Mouse (Mus musculus): ENCODE data around the gene Rrh.
A peak's percentile ranks its signal among the peaks of the same experiment; 100 is the strongest.

The Rrh gene

DNA sequence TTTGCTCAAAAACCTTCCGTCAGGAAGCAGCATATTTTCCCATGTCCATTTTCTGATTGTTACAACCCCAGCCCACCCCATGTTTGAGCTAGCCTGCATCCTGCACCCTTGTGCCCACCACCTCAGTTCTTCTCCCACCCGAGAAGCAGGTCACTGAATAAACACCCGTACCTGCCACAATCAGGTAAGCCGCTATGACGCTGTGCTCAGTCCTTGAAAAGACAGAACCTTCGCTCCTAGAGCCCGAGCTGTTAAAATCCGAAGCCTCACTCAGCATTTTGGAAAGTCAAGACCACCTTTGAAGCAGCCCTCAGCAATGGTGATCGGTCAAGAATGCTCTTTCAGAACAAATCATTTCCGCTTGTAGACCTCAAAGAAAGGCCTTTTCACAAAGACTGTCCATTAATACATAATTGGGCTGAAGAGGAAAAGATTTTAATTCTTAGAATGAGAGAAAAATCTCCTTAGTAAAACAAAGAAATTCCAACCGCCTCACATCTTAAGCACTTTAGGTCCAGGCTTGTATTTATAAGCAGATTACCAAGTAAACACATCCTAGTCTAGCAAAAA lies at the start of gene Rrh:
Rrh (minus strand) TSS at position 382 of the 570 bp plus-strand sequence.
- peak; percentile 74 for DNase-seq (ENCODE audit: low spot score)

DNA sequence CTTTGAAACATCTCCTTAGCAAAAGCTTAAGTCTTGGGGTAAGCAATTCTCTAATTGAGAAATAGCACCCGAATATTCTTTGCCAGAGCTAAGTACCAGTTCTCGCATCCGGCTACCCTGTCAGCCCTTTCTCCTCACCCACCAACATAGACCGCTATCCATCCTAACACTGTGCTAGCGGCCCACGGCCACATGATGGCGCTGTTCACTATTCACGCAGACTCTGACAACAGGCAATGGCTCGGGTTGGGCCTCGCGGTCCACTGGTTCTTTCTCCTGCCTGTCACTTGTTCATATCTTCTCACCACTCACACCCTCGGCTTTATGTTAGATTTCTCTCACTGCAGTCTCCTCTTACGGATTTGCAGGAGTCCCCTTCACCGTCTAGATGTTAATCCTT lies 41.3 kb upstream of the Rrh start:
- peak; percentile 55 for DNase-seq (ENCODE audit: low spot score)

DNA sequence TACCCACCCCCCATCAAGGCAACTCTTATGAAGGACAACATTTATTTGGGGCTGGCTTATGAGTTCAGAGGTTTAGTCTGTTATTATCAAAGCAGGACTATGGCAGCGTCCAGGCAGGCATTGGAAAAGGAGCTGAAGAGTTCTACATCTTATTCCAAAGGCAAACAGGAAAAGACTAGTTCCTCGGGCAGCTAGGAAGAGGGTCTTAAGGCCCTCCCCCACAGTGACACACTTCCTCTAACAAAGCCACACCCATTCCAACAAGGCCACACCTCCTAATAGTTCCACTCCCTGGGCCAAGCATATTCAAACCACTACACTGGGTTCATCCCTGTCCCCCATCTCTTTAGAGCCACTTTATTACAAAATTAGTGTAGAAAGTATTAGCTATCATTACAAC lies 40.2 kb upstream of the Rrh start:
- no peak for DNase-seq (ENCODE audit: low spot score)

DNA sequence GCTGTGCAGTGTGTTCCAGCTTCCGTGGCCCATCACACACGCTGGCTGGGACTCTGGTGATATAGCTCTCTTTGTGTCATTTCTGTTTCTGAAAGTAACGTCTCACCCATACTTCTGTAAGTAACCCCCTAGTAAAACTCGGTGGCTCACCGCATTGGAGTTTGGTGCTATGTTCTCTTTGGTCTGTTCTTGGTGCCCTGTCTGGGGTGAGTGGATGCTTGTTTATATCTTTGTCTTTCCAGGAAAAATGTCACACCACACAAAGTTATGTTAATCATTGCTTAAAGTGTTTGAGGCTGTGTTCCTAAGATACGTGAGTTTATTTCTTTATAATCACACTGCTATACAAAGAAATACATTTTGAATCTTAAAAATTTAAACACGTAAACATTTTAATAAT lies 24.5 kb upstream of the Rrh start:
- DNase-seq (ENCODE audit: low spot score), result no peak

DNA sequence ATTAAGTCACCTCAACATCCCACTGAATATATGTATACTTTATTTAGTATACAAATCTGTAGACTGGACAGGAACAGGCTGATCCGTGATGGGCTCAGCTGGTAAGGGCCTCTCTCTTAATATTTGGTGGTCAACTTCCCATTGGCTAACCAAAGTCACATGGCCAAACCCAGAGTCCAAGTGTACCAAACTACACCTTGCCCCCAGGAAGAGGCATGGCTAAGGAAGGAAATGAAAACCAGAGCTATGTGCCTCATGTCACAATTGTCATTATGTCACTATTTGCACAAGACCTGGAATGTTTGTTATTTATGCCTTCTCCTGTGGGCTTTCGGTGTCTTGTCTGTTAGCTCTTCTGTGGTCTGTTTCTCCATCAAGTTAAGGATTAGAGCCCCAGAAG lies 23.5 kb upstream of the Rrh start:
- DNase-seq (ENCODE audit: low spot score), result no peak

DNA sequence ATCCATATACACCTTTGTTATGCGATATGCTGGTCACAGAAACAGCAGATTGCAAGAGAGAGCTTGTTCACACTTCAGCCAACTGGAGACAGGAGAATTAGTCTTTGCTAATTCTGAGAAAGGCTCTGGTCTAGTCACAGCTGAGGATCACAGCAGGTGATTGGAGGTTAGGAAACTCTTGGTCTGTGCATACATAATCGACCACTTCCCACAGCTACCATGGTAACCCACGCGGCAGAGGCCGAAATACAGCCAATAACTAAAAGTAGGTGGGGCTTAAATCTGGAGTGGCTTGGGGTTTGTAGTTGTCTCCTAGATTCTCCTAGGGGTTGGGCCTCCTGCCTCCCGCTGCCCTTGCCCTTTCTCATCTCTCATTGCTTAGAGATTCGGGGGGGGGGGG lies 15.6 kb upstream of the Rrh start:
- DNase-seq (ENCODE audit: low spot score), result no peak

DNA sequence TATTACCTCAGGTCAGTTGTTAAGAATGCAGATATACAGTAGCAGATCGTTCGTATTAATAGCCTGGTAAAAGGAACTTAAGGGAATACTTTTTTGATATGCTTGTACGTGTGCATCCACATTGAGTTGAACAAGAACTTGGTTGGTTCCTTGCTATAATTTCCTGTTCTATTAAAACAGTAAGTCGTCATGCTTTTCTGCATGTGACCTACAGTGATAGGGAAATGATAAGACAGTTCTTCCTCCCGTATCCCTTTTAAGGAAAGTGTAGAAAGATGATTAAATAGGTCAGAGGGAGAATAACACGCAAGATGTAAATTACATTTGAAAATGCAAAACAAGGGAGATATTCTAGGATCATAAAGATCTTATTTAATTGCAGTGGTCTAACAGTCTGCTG lies 14.6 kb upstream of the Rrh start:
- no peak for DNase-seq (ENCODE audit: low spot score)

DNA sequence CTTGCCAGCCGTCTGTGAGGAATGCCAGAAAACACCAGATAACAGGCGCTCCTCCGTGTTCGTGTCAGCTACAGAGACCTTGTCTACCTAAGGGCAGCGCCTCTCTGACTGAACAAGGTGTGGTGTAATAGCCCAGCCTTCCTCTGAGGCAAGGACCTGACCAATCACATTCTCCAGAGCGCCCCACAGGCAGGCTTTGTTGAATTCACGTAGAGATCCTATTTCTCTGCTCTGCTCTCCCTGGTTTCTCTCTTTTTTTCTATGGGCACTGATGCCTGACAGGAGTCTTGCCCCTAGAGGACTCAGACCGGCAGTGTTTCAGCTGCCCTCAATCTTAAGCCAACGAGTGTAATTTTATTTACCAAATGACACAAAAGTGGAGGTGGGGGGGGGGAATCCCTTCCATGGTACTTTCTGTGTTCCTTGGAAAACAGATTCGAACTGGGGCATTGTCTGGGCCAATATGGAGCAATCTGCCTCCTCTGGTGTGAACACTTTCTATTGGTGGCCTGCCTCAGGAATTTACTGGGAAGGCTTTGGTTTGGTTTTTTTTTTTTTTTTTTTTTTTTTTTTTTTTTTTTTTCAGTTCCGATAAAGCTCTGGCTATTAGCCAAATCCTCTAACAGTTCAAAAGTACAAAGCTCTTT lies 13.8 kb upstream of the Rrh start:
- no peak for DNase-seq (ENCODE audit: low spot score)

DNA sequence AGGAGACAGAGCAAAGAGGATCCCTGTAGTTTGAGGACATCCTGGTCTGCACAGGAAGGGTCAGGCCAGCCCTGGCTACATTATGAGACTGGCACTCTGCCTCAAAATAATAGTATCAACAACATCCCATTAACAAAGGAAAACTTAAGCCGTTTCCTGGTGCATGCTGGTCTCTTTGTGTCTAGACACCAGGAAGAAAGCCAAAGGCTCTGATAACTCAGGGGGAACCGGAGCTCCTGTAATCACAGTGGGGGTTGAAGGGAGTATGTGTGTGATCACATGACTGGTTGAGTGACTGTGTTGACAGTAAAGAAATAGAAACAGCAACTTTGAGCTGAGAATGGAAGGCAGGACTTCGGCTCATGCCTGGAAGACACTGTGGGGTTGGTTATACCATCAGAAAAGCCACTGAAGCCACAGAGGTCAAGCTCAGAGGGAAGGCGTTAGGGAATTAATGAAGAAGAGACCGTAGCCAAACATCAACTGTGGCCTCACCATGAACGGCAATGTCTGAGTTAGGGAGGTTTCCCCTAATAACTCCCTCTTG lies 13.1 kb upstream of the Rrh start, which contains the start of gene Cfi:
Cfi (plus strand) TSS at position 497 of the 547 bp plus-strand sequence.
- no peak for DNase-seq (ENCODE audit: low spot score)

DNA sequence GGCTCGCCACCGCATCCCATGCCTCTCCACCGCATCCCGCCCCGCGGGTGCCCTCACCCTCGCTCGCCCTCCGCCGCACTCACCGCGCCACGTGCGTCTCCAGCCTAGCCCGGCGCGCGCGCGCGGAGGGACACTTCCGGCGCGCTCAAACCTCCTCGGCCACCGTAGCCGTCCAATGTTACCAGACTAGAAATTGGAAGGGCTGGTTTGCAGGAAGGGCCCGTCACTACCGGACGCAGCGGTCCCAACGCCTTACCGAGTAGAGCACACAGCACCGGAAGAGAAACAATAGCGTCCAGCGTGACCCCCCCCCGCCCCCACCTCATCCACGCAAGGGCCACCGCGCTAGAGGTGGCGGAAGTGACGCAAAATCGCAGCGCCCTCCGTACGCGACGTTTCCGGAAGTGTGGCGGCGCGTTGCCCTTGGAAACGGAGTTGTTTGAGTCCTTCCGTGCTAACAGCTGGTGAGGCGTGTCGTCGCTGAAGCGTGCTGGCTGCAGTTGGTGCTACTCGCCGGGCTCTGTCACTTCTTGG lies 8.7 kb upstream of the Rrh start, which contains the start of gene Gar1:
Gar1 (minus strand) TSS at position 362 of the 534 bp plus-strand sequence.
- DNase-seq (ENCODE audit: low spot score), result peak; percentile 99

DNA sequence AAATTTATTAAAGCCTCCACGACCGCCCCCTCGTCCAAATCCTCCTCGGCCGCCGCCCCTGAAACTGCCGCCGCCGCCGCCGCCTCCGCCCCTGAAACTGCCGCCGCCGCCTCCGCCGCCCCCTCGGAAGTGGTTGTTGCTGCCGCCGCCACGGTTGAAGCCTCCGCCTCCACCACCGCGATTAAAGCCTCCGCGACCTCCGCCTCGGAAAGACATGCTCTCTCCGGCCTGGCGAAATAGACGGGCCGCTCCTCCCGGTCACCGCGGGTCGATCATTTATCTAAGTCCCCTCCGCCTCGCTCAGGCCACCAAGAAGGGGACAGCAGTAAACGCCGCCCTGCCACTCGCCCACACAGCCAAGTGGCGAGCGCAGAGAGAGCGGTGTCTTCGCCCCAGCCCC lies 8.2 kb upstream of the Rrh start:
- DNase-seq (ENCODE audit: low spot score), result no peak

DNA sequence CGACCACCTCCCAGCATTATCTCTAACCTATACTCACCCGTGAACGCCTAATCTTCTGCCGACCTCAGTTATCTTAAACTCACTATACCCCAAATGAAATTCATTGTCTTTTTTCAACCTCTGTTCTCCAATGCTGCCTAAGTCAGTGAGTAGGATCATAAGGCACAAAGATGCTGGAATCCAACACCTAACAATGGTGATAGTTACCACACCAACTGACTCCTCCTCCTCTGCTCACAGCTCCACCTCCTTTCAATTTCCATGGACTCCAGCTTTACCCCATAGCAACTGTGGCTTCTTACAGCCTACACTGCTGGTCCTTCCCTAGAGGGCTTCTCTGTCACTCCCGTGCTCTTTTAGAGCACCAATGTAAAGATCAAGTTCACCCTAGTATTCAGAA lies 5.3 kb upstream of the Rrh start:
- no peak for DNase-seq (ENCODE audit: low spot score)

DNA sequence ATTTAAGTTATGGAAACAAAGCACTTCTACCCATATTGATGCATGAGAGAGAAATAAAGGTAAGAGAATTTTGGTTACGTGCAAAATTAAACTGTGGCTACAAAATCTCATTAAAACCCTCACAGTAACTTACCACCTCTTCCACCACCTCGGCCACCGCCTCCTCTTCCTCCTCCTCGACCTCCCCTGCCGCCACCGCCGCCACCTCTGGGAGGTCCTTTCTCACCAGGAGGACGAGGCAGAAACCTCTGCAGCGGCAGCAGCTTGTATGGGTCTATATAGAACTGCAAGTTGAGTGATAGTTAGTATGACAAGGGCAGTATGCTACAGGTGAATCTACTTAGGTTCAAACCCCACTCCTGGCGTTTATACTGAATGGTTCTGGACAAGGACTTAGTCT lies 4.3 kb upstream of the Rrh start:
- no peak for DNase-seq (ENCODE audit: low spot score)

DNA sequence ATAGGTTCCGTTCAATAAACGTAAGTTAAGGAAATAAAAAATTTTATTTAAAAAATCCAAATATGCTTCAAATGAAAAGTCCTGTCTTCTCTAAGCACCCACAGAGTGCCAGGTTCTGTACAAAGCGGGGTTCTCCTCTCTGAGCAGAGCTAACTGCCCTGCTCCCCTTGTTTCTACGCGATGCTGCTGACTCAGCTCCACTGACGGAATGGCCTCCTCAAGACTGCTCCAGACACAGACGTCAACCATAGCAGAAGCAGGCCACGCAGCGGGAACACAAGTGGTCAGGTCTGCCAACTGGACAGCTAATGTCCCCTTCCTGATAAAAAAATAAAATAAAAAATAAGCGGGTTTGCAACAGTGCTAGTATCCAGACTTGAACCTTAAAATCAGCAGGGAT lies 2.5 kb upstream of the Rrh start:
- DNase-seq (ENCODE audit: low spot score), result no peak

DNA sequence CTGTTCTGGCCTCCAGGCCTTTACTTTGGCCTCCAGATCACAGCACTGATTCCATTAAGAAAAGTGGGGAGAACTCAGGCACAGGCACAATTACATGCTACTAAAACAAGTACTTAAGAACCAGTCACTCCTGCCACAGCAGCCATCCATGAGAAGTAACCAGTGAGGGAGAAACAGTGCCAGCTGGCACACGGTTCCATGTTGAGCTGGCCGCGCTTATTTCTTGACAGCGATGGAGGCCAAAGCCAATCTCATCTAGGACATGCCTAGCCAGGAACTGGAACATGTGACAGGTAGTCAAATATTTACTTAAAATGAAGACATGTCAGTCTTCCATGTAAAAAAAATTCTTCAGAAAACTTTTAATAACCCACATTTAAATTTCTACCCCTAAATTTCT lies 1.8 kb upstream of the Rrh start:
- DNase-seq (ENCODE audit: low spot score), result no peak

DNA sequence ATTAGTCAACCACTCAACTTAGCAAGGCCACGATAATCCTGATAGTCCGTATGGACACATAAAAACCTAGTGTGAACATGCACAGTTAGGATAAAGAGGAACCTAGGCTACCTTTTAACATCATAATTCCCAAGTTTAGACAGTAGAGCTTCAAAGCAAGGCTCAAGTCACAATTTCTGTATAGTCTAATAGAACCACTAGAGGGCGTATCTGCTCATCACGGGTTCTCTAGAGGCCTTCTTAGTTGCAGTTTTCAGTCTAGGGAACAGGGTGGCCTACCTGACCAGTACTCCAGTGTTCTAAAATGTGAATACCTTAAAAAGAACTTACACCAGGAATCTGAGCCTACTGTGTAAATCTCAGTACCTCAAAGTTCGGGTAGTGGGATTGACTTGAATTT lies 906 bp upstream of the Rrh start:
- DNase-seq (ENCODE audit: low spot score), result peak; percentile 83

DNA sequence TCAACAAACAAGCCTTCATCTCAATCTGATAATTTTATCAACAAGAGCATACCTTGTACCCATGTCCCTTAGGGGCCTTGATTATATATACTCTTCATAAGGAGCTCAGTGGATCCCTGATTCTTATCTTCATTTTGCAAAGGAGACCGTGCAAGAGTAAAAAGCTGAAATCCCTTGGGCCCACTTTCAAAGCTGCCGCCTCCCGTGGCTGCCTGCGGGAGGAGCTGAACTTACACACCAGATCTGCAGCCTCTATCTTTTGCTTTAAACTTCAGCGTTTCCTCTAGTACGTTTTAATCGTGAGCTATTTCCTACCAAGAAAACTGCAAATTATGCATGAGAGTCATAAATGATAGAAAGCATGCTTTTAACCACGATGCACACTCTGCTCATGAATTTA lies 651 bp downstream of the Rrh start:
- DNase-seq (ENCODE audit: low spot score), result no peak

DNA sequence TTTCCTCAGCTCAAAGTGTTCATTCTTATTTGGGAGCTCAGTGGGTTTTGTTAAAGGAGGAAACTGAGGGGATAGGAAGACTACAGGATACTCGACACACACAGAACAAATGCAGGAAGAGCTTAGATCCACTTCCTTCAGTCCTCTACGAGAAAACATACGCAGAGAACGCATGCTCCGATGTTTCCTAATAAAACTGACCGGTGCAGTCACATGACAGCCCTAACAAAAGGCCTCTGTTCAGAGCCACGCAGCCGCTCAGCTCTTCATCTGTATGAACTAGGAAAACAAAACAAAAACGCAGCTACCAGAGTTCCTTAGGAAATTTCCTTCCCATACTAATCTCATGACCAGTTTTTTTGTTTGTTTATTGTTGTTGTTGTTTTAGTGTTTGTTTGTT lies 1.5 kb downstream of the Rrh start:
- peak; percentile 35 for DNase-seq (ENCODE audit: low spot score)

DNA sequence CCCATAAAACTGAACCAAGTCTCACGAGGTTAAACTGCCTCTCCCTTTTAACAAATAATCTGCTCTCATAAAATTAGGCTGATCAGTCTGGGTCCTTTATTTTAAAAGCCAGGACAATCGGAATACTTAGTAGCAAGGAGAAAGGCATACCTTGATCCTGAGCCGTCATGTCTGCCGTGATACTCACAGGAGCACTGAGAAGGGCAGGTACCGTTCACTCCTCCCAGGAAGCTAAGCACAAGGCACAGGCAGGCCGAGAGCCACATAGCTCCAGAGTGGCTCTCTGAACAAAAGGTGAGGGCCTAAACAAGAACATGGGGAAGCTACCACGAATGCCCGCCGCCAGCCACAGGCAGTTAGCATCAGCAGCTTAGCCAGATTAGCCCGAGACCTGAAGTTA lies 18.6 kb downstream of the Rrh start, which contains the start of gene Lrit3:
Lrit3 (minus strand) TSS at position 266 of the 400 bp plus-strand sequence.
- DNase-seq (ENCODE audit: low spot score), result no peak

DNA sequence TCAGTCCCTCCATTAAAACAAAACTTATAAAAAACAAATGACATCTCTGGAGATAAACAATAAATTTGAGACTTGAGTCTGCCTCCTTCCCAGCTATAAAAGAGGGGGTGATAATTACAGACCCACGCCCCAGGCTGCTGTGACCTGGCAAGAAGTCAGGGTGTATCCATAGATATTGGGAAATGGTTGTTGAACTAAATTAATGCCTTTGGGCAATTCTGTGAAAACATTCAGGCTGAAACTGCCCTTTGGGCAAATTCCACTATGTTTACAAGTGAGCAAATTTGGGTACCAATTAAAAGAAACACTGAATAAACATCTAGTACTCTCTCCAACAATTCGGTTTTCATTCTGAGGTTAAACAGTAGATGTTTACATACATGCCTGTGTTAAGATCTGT lies 23.4 kb downstream of the Rrh start:
- DNase-seq (ENCODE audit: low spot score), result no peak

DNA sequence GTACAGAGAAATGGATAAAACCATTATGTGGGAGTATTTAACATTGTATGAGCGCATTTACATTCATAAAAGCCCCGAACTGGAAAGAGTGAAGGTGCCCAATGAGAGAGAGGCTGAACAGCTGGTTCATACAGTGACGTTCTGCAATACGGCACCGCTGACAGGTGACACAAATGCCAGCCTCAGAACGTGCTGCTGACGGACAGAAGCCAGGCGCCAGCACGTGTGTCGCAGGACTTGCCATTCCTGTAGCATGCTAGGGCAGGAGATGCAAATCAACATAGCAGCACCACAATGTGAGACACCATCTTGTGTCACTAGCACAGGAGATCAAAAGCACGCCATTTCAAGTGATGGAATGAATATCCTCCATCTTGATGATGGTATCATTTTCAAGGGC lies 23.8 kb downstream of the Rrh start:
- no peak for DNase-seq (ENCODE audit: low spot score)

DNA sequence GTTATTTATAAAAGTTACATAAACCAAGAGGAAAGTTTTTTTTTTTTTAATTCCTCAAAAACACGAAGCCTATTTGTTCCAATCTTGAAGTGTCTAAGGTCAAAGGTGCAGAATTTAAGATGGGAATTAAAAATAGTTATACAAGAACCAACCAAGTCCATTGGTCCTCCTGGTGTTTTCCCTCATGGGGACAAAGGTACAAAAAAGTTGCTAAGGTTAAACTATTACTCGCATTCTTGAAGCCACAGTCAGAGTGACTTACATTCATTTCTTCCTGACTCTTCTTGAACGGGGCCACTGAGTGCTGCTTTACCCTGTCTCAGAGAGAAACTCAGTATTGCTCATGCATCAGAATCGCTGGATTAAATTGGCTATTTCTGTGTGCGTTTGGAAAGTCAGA lies 25.0 kb downstream of the Rrh start:
- DNase-seq (ENCODE audit: low spot score), result no peak

DNA sequence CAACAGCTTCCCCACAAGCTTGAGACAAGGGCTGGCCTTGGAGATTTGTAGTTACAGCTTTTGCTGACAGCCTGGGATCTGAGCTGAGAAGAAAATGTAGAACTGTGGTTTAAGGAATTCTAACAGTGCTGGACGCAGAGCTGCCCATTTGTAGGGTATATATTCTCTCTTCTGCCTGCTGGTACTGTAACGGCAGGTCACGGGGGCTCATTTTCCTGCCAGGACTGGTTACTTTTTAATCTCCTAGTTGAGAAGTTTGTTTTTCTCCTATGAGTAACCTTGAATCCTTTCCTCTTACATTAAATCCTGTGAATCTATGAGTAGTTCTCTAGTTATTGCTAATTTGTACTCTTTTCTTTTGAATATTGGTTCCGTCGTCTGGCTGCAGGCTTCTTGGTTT lies 28.6 kb downstream of the Rrh start:
- no peak for DNase-seq (ENCODE audit: low spot score)

DNA sequence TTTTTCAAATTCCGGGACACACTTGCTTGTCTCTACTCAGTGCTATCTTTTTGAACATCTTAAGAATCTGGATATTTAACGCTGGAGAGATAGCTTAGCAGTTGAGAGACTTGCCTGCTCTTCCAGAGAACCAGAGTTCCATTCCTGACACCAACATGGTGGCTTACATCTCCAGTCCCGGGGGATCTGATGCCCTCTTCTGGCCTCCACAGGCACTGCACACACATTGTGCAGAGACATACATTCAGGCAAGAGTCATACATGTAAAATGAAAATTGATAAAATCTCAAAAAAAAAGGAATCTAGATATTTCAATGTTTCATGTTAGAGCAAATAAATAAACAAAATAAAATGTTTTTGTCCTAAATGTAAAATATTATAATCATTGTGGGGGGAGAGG lies 39.6 kb downstream of the Rrh start:
- DNase-seq (ENCODE audit: low spot score), result no peak
